Mouse (Mus musculus): ENCODE measurements around the gene Auh. TPM values are rescaled to one million over a fixed set of nuclear protein-coding genes. Genes with fewer than 3 reads are reported as not detected.

Auh gene
- total and polyA plus RNA-seq, 3 experiments, result 68.5 to 191 (median 74.1) TPM

DNA sequence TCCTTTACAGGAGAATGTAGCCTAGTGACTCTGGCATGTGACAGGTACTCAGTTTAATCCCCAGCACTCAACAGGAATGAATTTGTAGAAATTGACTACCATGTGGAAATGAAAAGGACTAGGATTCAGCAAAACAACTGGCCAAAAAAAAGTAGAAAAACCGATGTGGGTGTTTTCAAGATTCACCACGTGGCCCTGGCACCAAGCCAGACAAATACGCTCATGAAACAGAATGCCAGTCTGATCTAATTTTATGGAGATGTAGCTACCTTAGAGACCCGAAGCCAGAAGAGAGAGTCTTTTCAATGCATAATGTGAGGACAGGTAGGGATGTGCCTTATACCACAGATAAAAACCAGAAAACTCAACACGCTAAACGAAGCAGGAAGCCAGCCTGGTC, 54.4 kb downstream of the Auh start:
- Histone ChIP-seq H3K4me3 (replicated peaks in 1 of 3; ENCODE audit: low read depth in 2 of 3, low read length in 2 of 3, poor library complexity in 1 of 3) (no peak overlapping the region), H3K36me3 (replicated peaks in 1 of 2; ENCODE audit: control insufficient read depth in 1 of 2, insufficient read depth in 1 of 2, low read length in 1 of 2) (peaks cover 30 to 57% of the 10 kb centered on the region in 2 experiments), H3K9ac (ENCODE audit: insufficient read depth, low read depth) (no peak overlapping the region), H3K4me1 (ENCODE audit: control insufficient read depth in 1 of 2, insufficient read depth in 2 of 2) (peaks cover 0 to 6% of the 10 kb centered on the region in 2 experiments; a peak in 1 of 4 replicates), H3K9me3 (replicated peaks; ENCODE audit: low read length) (no peaks in the 10 kb centered on the region), H3K27me3 (replicated peaks) (no peaks in the 10 kb centered on the region), H3K27ac (ENCODE audit: insufficient read depth, low read depth) (no peak overlapping the region), H3K4me2 (ENCODE audit: insufficient read depth, low read depth, poor library complexity, severe bottlenecking) (no peak overlapping the region), H3K79me2 (replicated peaks; ENCODE audit: control insufficient read depth, extremely low read depth, insufficient read depth, poor library complexity, severe bottlenecking) (no peaks in the 10 kb centered on the region)
- in situ Hi-C loops (cut with MboI; ENCODE audit: low pct_ligation_motif_present, low pct_unique_long_range_greater_than_20kb, low sequenced_read_pairs), result no loop called here
- dilution Hi-C loops (cut with MboI; ENCODE audit: extremely low pct_ligation_motif_present, extremely low pct_unique_long_range_greater_than_20kb, low sequenced_read_pairs), result no loop called here
- TF ChIP-seq POLR2A (IDR thresholded peaks at IDR 0.05; ENCODE audit: low read depth, low read length), result no peak
- no peak for TF ChIP-seq BHLHE40 (IDR thresholded peaks at IDR 0.05; ENCODE audit: low read depth, low read length)
- TF ChIP-seq CHD2 (IDR thresholded peaks at IDR 0.05; ENCODE audit: low read length), result no peak
- no peak for TF ChIP-seq ELF1 (IDR thresholded peaks at IDR 0.05; ENCODE audit: low read depth, low read length)
- no peak for TF ChIP-seq NRF1 (IDR thresholded peaks at IDR 0.05; ENCODE audit: low read depth, low read length)
- no peak for TF ChIP-seq ETS1 (conservative IDR thresholded peaks at IDR 0.05; ENCODE audit: low read depth, low read length)
- no peak for TF ChIP-seq UBTF (IDR thresholded peaks at IDR 0.05; ENCODE audit: low read depth, low read length)
- TF ChIP-seq MXI1 (IDR thresholded peaks at IDR 0.05; ENCODE audit: low read depth, low read length), result no peak
- TF ChIP-seq USF2 (conservative IDR thresholded peaks at IDR 0.05; ENCODE audit: low read depth, low read length), result no peak
- TF ChIP-seq JUN (IDR thresholded peaks at IDR 0.05; ENCODE audit: insufficient read depth, low read depth, low read length), result no peak
- no peak for TF ChIP-seq MAFK (IDR thresholded peaks at IDR 0.05; ENCODE audit: insufficient replicate concordance, low read length)
- TF ChIP-seq RCOR1 (conservative IDR thresholded peaks at IDR 0.05; ENCODE audit: low read depth, low read length), result no peak
- TF ChIP-seq ZMIZ1 (IDR thresholded peaks at IDR 0.05; ENCODE audit: low read depth, low read length), result no peak
- TF ChIP-seq GABPA (IDR thresholded peaks at IDR 0.05; ENCODE audit: insufficient replicate concordance, low read depth, low read length), result no peak
- no peak for TF ChIP-seq NELFE (IDR thresholded peaks at IDR 0.05; ENCODE audit: low read depth, low read length)
- TF ChIP-seq E2F4 (IDR thresholded peaks at IDR 0.05; ENCODE audit: insufficient replicate concordance, low read depth, low read length), result no peak
- TF ChIP-seq MYC (IDR thresholded peaks at IDR 0.05; ENCODE audit: low read depth, low read length), result no peak
- no peak for TF ChIP-seq CTCF (conservative IDR thresholded peaks at IDR 0.05 in 1 of 2, IDR thresholded peaks at IDR 0.05 in 1 of 2; ENCODE audit: low read depth in 2 of 2, low read length in 2 of 2)
- no peak for TF ChIP-seq POLR2AphosphoS2 (IDR thresholded peaks at IDR 0.05; ENCODE audit: low read depth, low read length)
- no peak for TF ChIP-seq SIN3A (IDR thresholded peaks at IDR 0.05; ENCODE audit: low read length)
- DNase-seq (ENCODE audit: extremely low read depth), result no peak

DNA sequence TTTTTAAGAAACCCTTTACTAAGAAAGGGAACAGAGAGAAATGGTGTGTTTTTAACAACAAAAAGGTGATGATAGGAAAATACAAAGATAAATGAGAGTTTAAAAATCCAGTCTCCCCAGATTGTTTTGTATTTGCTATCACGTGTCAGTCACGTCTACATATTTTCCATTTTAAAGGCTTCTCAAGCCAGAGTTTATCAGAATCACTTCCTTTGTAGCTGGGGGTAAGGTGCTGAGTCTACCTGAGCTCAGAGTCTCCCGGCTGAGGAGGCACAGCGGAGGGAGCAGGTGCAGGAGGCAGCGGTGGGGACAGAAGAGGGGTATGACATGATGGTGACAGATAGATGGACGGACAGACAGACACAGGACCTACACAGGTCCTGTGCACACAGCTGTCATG, 55.1 kb downstream of the Auh start:
- Histone ChIP-seq H3K36me3 (replicated peaks in 1 of 2; ENCODE audit: control insufficient read depth in 1 of 2, insufficient read depth in 1 of 2, low read length in 1 of 2) (peaks cover 23 to 54% of the 10 kb centered on the region in 2 experiments), H3K9me3 (replicated peaks; ENCODE audit: low read length) (no peaks in the 10 kb centered on the region), H3K27ac (ENCODE audit: insufficient read depth, low read depth) (no peak overlapping the region), H3K4me2 (ENCODE audit: insufficient read depth, low read depth, poor library complexity, severe bottlenecking) (no peak overlapping the region), H3K79me2 (replicated peaks; ENCODE audit: control insufficient read depth, extremely low read depth, insufficient read depth, poor library complexity, severe bottlenecking) (no peaks in the 10 kb centered on the region), H3K9ac (ENCODE audit: insufficient read depth, low read depth) (no peak overlapping the region), H3K4me3 (replicated peaks in 1 of 3; ENCODE audit: low read depth in 2 of 3, low read length in 2 of 3, poor library complexity in 1 of 3) (no peak overlapping the region), H3K27me3 (replicated peaks) (no peaks in the 10 kb centered on the region), H3K4me1 (ENCODE audit: control insufficient read depth in 1 of 2, insufficient read depth in 2 of 2) (peaks cover 0 to 6% of the 10 kb centered on the region in 2 experiments; a peak in 1 of 4 replicates)
- no peak for TF ChIP-seq BHLHE40 (IDR thresholded peaks at IDR 0.05; ENCODE audit: low read depth, low read length)
- TF ChIP-seq CHD2 (IDR thresholded peaks at IDR 0.05; ENCODE audit: low read length), result no peak
- no peak for TF ChIP-seq E2F4 (IDR thresholded peaks at IDR 0.05; ENCODE audit: insufficient replicate concordance, low read depth, low read length)
- TF ChIP-seq MAZ (IDR thresholded peaks at IDR 0.05; ENCODE audit: low read depth, low read length), result no peak
- no peak for TF ChIP-seq ZNF384 (IDR thresholded peaks at IDR 0.05; ENCODE audit: low read depth, low read length)
- no peak for TF ChIP-seq UBTF (IDR thresholded peaks at IDR 0.05; ENCODE audit: low read depth, low read length)
- no peak for TF ChIP-seq SIN3A (IDR thresholded peaks at IDR 0.05; ENCODE audit: low read length)
- no peak for TF ChIP-seq CTCF (conservative IDR thresholded peaks at IDR 0.05 in 1 of 2, IDR thresholded peaks at IDR 0.05 in 1 of 2; ENCODE audit: low read depth in 2 of 2, low read length in 2 of 2)
- TF ChIP-seq GABPA (IDR thresholded peaks at IDR 0.05; ENCODE audit: insufficient replicate concordance, low read depth, low read length), result no peak
- TF ChIP-seq USF1 (IDR thresholded peaks at IDR 0.05; ENCODE audit: low read depth, low read length), result no peak
- TF ChIP-seq MAX (IDR thresholded peaks at IDR 0.05; ENCODE audit: low read length), result no peak
- dilution Hi-C loops (cut with MboI; ENCODE audit: extremely low pct_ligation_motif_present, extremely low pct_unique_long_range_greater_than_20kb, low sequenced_read_pairs) (no loop called here), in situ Hi-C loops (cut with MboI; ENCODE audit: low pct_ligation_motif_present, low pct_unique_long_range_greater_than_20kb, low sequenced_read_pairs) (no loop called here)
- DNase-seq (ENCODE audit: extremely low read depth), result no peak
